Mouse (Mus musculus) forebrain, embryonic 14.5 days (tissue): ENCODE results near the gene Gm42417. TPM values are rescaled to one million over a fixed set of nuclear protein-coding genes. Genes with fewer than 3 reads are reported as not detected.

ENCODE experiments used
- ATAC-seq: fragments of 200-750 bp; cut with Nextera tagmentation; 2 replicates; pipeline ENCODE4 v1.8.0; 2017; ENCODE audit warnings: mild to moderate bottlenecking, moderate library complexity
- DNase-seq: peaks from one replicate; pipeline ENCODE4 v3.0.0-alpha.2; 2015; ENCODE audit warnings: low spot score
- H3K27ac ChIP-seq: fragments of 300-500 bp; sonication (generic); 2 replicates; pipeline ENCODE4 v1.5.1; 2014; ENCODE audit warnings: low read depth, mild to moderate bottlenecking, control low read depth, low read length, moderate library complexity
- H3K27me3 ChIP-seq: fragments of 300-500 bp; sonication (generic); replicated peaks from 2 replicates; pipeline ENCODE4 v1.6.1; 2014; ENCODE audit warnings: low read length, control low read depth, mixed read lengths; ENCODE audit not compliant: control insufficient read depth, insufficient read depth
- H3K36me3 ChIP-seq: fragments of 300-500 bp; sonication (generic); 2 replicates; pipeline ENCODE4 v1.6.1; 2014; ENCODE audit warnings: low read length, control low read depth; ENCODE audit not compliant: control insufficient read depth, insufficient read depth
- H3K4me1 ChIP-seq: fragments of 300-500 bp; sonication (generic); 2 replicates; pipeline ENCODE4 v1.6.1; 2014; ENCODE audit warnings: antibody characterized with exemption, low read length, control low read depth; ENCODE audit not compliant: control insufficient read depth, insufficient read depth
- H3K4me2 ChIP-seq: fragments of 300-500 bp; sonication (generic); 2 replicates; pipeline ENCODE4 v1.6.1; 2014; ENCODE audit warnings: mild to moderate bottlenecking, control low read depth, low read length
- H3K4me3 ChIP-seq: fragments of 300-500 bp; sonication (generic); 2 replicates; pipeline ENCODE4 v1.5.1; 2014; ENCODE audit warnings: low read depth, low read length, control low read depth
- H3K9ac ChIP-seq: fragments of 300-500 bp; sonication (generic); 2 replicates; pipeline ENCODE4 v1.6.1; 2014; ENCODE audit warnings: mild to moderate bottlenecking, low read length, control low read depth, moderate library complexity
- H3K9me3 ChIP-seq: fragments of 300-500 bp; sonication (generic); replicated peaks from 2 replicates; pipeline ENCODE4 v1.6.1; 2016; ENCODE audit warnings: low read length, control low read depth, mixed read lengths; ENCODE audit not compliant: control insufficient read depth
- WGBS: fragments of 180-500 bp; shearing (Covaris S2); extraction: QIAGEN DNeasy Blood & Tissue Kit; methylation state at CpG from one replicate; pipeline ENCODE4 v1.1.7; 2014; 5-methylcytosine and 5-hydroxymethylcytosine counted together
- polyA plus RNA-seq: library from polyadenylated mRNA; unstranded; fragments of >200 nt; fragmentation: Nextera tagmentation; extraction: Ambion mirVana; gene quantifications from 2 replicates; pipeline ENCODE4 v1.2.1, GENCODE M21; 2014

Gene Gm42417
- polyA plus RNA-seq, 1 experiment from 2014 or later = not detected

GRCm38 (mm10) chr1:36559888-36560287 lies 20.7 kb upstream of the Gm42417 start:
- H3K36me3 ChIP-seq = peaks cover 3% of the 10 kb centered on the region; the same call in 1 of the 2 replicates
- H3K9ac ChIP-seq = no peak overlapping the region
- ATAC-seq (no peak), DNase-seq (no peak)
- 72% methylated on average over 5 of the region's 5 CpGs for WGBS
- no peak overlapping the region for H3K4me3 ChIP-seq
- peaks cover 16% of the 10 kb centered on the region for H3K4me1 ChIP-seq
- H3K4me2 ChIP-seq = no peak overlapping the region
- no peak overlapping the region for H3K27ac ChIP-seq
- no peaks in the 10 kb centered on the region for H3K27me3 ChIP-seq
- H3K9me3 ChIP-seq = no peaks in the 10 kb centered on the region

- ATAC-seq (no peak), DNase-seq (no peak)
- 12% methylated on average over 4 of the region's 4 CpGs for WGBS
- Histone ChIP-seq H3K4me1 (peaks cover 20% of the 10 kb centered on the region), H3K4me2 (no peak overlapping the region), H3K9ac (no peak overlapping the region), H3K9me3 (no peaks in the 10 kb centered on the region), H3K27me3 (no peaks in the 10 kb centered on the region), H3K27ac (no peak overlapping the region), H3K4me3 (no peak overlapping the region), H3K36me3 (peaks cover 9% of the 10 kb centered on the region)
Observed at GRCm38 (mm10) chr1:36559256-36559655, 20.0 kb upstream of the Gm42417 start.

- ATAC-seq (peak; percentile 56), DNase-seq (peak; percentile 87)
- Histone ChIP-seq H3K9me3 (no peaks in the 10 kb centered on the region), H3K27ac (peak within 1 kb of the TSS; percentile 100), H3K4me2 (peak within 1 kb of the TSS; percentile 99), H3K4me1 (peaks cover 20% of the 10 kb centered on the region), H3K27me3 (no peaks in the 10 kb centered on the region), H3K4me3 (peak within 1 kb of the TSS; percentile 99), H3K9ac (peak within 1 kb of the TSS; percentile 100), H3K36me3 (peaks cover 19% of the 10 kb centered on the region)
- WGBS = 1% methylated on average over 58 of the region's 69 CpGs
Observed at GRCm38 (mm10) chr1:36558031-36558993, 19.1 kb upstream of the Gm42417 start, which contains the start of gene Sema4c. Gene Sema4c (minus strand): TSS chr1:36558349.

GRCm38 (mm10) chr1:36557457-36558011 lies 18.3 kb upstream of the Gm42417 start:
- peak overlapping the region; percentile 99 for H3K4me2 ChIP-seq
- peaks cover 26% of the 10 kb centered on the region for H3K36me3 ChIP-seq
- H3K4me3 ChIP-seq = peak overlapping the region; percentile 99
- H3K27me3 ChIP-seq = no peaks in the 10 kb centered on the region
- peak; percentile 62 for ATAC-seq
- H3K9me3 ChIP-seq = no peaks in the 10 kb centered on the region
- peak overlapping the region; percentile 100 for H3K9ac ChIP-seq
- WGBS = under 1% methylated on average over 48 of the region's 48 CpGs
- peak; percentile 82 for DNase-seq
- H3K4me1 ChIP-seq = peaks cover 20% of the 10 kb centered on the region
- peak overlapping the region; percentile 100 for H3K27ac ChIP-seq

GRCm38 (mm10) chr1:36556553-36557456 lies 17.6 kb upstream of the Gm42417 start:
- peak; percentile 84 for ATAC-seq
- Histone ChIP-seq H3K9ac (peak overlapping the region; percentile 100), H3K9me3 (no peaks in the 10 kb centered on the region), H3K4me2 (peak overlapping the region; percentile 99), H3K4me3 (peak overlapping the region; percentile 99), H3K27me3 (no peaks in the 10 kb centered on the region), H3K36me3 (peaks cover 34% of the 10 kb centered on the region), H3K4me1 (peaks cover 20% of the 10 kb centered on the region), H3K27ac (peak overlapping the region; percentile 100)
- under 1% methylated on average over 52 of the region's 52 CpGs for WGBS
- DNase-seq = peak; percentile 97

- peak overlapping the region; percentile 99 for H3K4me3 ChIP-seq
- H3K9ac ChIP-seq = peak overlapping the region; percentile 100
- peaks cover 43% of the 10 kb centered on the region for H3K36me3 ChIP-seq
- peak overlapping the region; percentile 99 for H3K4me2 ChIP-seq
- H3K9me3 ChIP-seq = no peaks in the 10 kb centered on the region
- ATAC-seq = no peak
- peak overlapping the region; percentile 100 for H3K27ac ChIP-seq
- WGBS = 4% methylated on average over 8 of the region's 8 CpGs
- no peak for DNase-seq
- peaks cover 20% of the 10 kb centered on the region for H3K4me1 ChIP-seq
- no peaks in the 10 kb centered on the region for H3K27me3 ChIP-seq
Observed at GRCm38 (mm10) chr1:36555798-36556395, 16.7 kb upstream of the Gm42417 start.

- H3K36me3 ChIP-seq = peaks cover 54% of the 10 kb centered on the region
- peak overlapping the region; percentile 100 for H3K9ac ChIP-seq
- no peak overlapping the region; the same call in 1 of the 2 replicates for H3K27ac ChIP-seq
- H3K27me3 ChIP-seq = no peaks in the 10 kb centered on the region
- ATAC-seq (no peak), DNase-seq (no peak)
- WGBS = 80% methylated on average over 21 of the region's 21 CpGs
- H3K4me2 ChIP-seq = peak overlapping the region; percentile 99
- H3K4me3 ChIP-seq = peak overlapping the region; percentile 99; the same call in 1 of the 2 replicates
- peaks cover 20% of the 10 kb centered on the region for H3K4me1 ChIP-seq
- no peaks in the 10 kb centered on the region for H3K9me3 ChIP-seq
Observed at GRCm38 (mm10) chr1:36554633-36555399, 15.6 kb upstream of the Gm42417 start.
